Mouse (Mus musculus): ENCODE measurements around the gene Tgfbr3. TPM values are rescaled to one million over a fixed set of nuclear protein-coding genes. Genes with fewer than 3 reads are reported as not detected.

The Tgfbr3 gene
- polyA plus RNA-seq, 1 experiment from 2014 or later = 2.2 TPM

DNA sequence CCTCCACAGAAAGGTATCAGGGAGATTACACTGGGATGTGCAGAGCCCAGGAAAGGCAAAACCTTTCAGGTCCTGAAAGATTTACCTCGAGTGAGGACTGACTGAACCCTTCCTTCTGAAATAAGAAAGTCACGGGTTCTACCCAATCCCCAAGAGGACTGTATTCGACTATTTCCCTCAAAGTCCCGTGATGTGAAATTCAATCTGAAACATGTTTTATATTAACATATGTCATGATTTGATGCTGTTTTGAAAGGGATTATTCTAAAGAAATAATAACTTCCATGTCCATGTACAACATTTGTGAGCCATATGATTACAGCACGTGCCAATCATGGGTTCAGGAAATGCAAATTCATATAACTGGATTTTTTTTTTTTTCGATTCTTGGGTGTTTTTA is 126.6 kb downstream of the Tgfbr3 start:
- peaks cover 14% of the 10 kb centered on the region; the same call in 1 of the 2 replicates for H3K27me3 ChIP-seq (replicated peaks; ENCODE audit: control insufficient read depth, insufficient read depth, low read length)
- ATAC-seq = no peak
- H3K9ac ChIP-seq (ENCODE audit: low read length) = no peak overlapping the region
- H3K4me1 ChIP-seq (ENCODE audit: control insufficient read depth, insufficient read depth, low read length) = peaks cover 12% of the 10 kb centered on the region
- H3K4me2 ChIP-seq (ENCODE audit: low read length) = no peak overlapping the region
- H3K9me3 ChIP-seq (replicated peaks; ENCODE audit: control insufficient read depth, low read length) = no peaks in the 10 kb centered on the region
- 86% methylated on average over 6 of the region's 6 CpGs for WGBS
- H3K36me3 ChIP-seq (ENCODE audit: control insufficient read depth, insufficient read depth, low read length) = no peaks in the 10 kb centered on the region
- no peak overlapping the region for H3K27ac ChIP-seq (ENCODE audit: low read depth, low read length)
- no peak for DNase-seq (ENCODE audit: low spot score)
- no peak overlapping the region for H3K4me3 ChIP-seq (ENCODE audit: low read depth, low read length)

DNA sequence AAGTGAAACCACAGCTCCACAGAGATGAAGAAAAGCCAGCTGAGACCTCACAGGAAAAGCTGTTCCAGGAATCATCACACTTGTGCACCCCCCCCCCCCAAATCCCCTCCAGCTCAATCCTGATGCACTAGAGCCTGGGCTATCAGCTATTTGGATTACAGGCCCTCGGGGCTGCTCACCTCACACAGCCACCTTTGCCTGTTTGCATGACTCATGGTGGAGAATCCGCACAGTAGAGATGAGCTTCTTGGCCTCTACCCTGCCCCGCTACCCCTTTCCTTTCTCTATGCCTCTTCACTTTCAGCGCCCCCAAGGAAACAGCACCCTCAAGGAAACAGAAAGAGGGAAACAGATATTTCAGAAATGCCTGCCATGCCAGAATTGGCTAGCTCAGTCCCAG is 127.1 kb downstream of the Tgfbr3 start:
- no peak overlapping the region for H3K27ac ChIP-seq (ENCODE audit: low read depth, low read length)
- no peak overlapping the region for H3K4me3 ChIP-seq (ENCODE audit: low read depth, low read length)
- no peak overlapping the region for H3K9ac ChIP-seq (ENCODE audit: low read length)
- H3K4me2 ChIP-seq (ENCODE audit: low read length) = no peak overlapping the region
- H3K27me3 ChIP-seq (replicated peaks; ENCODE audit: control insufficient read depth, insufficient read depth, low read length) = peaks cover 14% of the 10 kb centered on the region; the same call in 1 of the 2 replicates
- H3K9me3 ChIP-seq (replicated peaks; ENCODE audit: control insufficient read depth, low read length) = no peaks in the 10 kb centered on the region
- ATAC-seq (no peak), DNase-seq (ENCODE audit: low spot score) (no peak)
- H3K36me3 ChIP-seq (ENCODE audit: control insufficient read depth, insufficient read depth, low read length) = no peaks in the 10 kb centered on the region
- H3K4me1 ChIP-seq (ENCODE audit: control insufficient read depth, insufficient read depth, low read length) = peaks cover 10% of the 10 kb centered on the region
- WGBS = 78% methylated on average over 4 of the region's 4 CpGs

DNA sequence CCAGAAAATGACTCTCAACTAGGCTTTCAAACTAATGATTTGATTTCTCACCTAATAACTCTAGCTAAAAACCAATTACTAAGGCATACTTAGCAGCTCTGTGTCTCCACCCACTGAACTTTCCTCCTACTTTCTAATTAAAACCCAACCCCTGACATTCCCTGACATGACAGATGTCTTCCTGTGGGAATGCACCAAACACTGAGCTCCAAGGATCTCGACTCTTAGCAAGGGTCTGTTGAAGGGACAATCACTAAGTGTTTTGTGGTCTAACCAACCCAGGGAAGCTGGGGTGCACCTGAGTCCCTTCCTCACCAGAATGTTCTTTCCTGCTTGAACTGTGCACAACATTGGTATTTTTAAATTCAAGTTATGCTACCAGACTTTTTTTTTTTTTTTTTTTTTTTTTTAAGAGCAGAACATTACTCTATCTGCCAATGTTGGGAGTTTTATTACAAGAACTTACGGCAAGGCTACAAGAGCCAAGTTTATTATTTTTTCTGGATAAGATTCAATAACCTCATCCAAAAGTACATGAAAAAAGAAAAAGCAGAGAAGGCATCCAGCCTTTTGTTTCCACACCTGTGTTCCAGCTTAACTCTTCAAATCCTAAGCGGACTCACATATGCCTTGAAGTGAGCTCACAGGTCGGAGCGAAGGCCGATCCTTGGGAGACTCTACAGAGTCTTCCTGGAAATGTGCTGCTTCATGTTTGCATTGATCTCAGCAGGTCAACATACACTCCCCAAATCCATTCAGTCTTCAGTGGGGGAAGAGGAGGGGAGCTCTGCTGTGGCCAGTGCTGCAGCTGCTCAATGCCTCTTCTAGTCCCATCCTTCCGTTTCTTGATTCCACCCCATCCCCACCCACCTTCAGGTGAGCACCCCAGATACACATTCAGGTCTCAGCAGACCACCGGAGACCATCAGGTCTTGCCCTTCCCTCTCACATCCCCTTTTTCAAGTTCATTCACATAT is 129.2 kb downstream of the Tgfbr3 start:
- WGBS = 87% methylated on average over 8 of the region's 8 CpGs
- peaks cover 6% of the 10 kb centered on the region; the same call in 1 of the 2 replicates for H3K4me1 ChIP-seq (ENCODE audit: control insufficient read depth, insufficient read depth, low read length)
- H3K4me3 ChIP-seq (ENCODE audit: low read depth, low read length) = no peak overlapping the region
- no peak overlapping the region for H3K9ac ChIP-seq (ENCODE audit: low read length)
- no peak overlapping the region for H3K27ac ChIP-seq (ENCODE audit: low read depth, low read length)
- no peaks in the 10 kb centered on the region for H3K36me3 ChIP-seq (ENCODE audit: control insufficient read depth, insufficient read depth, low read length)
- no peak for DNase-seq (ENCODE audit: low spot score)
- ATAC-seq = no peak
- H3K9me3 ChIP-seq (replicated peaks; ENCODE audit: control insufficient read depth, low read length) = no peaks in the 10 kb centered on the region
- H3K27me3 ChIP-seq (replicated peaks; ENCODE audit: control insufficient read depth, insufficient read depth, low read length) = peaks cover 14% of the 10 kb centered on the region; the same call in 1 of the 2 replicates
- H3K4me2 ChIP-seq (ENCODE audit: low read length) = no peak overlapping the region

DNA sequence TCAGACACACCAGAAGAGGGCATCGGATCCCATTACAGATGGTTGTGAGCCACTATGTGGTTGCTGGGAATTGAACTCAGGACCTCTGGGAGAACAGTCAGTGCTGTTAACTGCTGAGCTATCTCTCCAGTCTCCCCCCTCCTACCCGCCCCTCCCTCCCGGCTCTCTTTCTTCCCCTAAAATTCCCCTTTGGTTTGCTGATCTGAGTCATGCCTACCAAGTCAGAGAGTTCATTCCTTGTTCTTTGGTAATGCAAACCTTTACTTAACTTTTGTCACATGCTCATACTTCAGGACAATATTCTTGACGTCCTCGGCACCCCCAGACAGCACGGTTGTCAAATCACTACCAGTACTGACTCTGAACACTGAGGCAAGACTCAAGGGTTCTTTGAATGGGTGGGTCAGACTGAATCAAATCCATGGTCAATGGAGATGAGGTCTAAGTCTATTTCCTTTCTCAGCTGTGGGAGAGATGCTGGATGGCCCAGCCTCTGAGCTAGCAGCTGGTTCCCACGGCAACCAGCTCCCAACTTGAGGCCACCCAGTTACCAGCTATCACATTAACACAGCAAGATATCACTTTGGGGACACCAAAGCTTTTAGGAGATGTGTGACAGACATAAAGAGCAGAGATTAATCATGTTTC is 130.8 kb downstream of the Tgfbr3 start:
- Histone ChIP-seq H3K36me3 (ENCODE audit: control insufficient read depth, insufficient read depth, low read length) (no peaks in the 10 kb centered on the region), H3K4me3 (ENCODE audit: low read depth, low read length) (no peak overlapping the region), H3K27me3 (replicated peaks; ENCODE audit: control insufficient read depth, insufficient read depth, low read length) (0 out of 2 replicates have a peak, but pooled peaks cover 7% of the 10 kb centered on the region), H3K9me3 (replicated peaks; ENCODE audit: control insufficient read depth, low read length) (no peaks in the 10 kb centered on the region), H3K9ac (ENCODE audit: low read length) (no peak overlapping the region), H3K4me1 (ENCODE audit: control insufficient read depth, insufficient read depth, low read length) (peaks cover 6% of the 10 kb centered on the region; the same call in 1 of the 2 replicates), H3K27ac (ENCODE audit: low read depth, low read length) (no peak overlapping the region), H3K4me2 (ENCODE audit: low read length) (no peak overlapping the region)
- DNase-seq (ENCODE audit: low spot score) (no peak), ATAC-seq (no peak)
- WGBS = 84% methylated on average over 7 of the region's 7 CpGs

DNA sequence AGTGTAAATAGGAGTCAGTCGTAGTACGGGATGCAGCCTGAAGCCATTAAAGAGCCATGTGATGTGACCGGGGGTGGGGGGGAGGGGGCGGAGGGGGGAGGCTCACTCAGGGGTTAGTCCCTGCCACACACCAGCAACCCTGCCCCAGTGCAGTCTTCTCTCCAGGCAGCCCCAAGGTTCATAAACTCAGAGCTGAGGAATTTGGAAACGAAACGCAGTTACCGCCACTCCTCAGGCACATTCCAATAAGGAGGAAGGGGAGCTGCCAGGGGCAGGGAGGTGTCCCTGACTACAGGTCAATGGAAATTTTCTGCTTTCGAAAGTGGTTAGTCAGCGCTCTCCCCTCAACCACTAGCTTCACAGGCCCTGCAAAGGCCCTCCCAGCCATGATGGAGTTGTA is 132.0 kb downstream of the Tgfbr3 start:
- Histone ChIP-seq H3K4me2 (ENCODE audit: low read length) (no peak overlapping the region), H3K9me3 (replicated peaks; ENCODE audit: control insufficient read depth, low read length) (no peaks in the 10 kb centered on the region), H3K36me3 (ENCODE audit: control insufficient read depth, insufficient read depth, low read length) (no peaks in the 10 kb centered on the region), H3K27ac (ENCODE audit: low read depth, low read length) (no peak overlapping the region), H3K4me1 (ENCODE audit: control insufficient read depth, insufficient read depth, low read length) (peaks cover 6% of the 10 kb centered on the region; the same call in 1 of the 2 replicates), H3K9ac (ENCODE audit: low read length) (no peak overlapping the region), H3K4me3 (ENCODE audit: low read depth, low read length) (no peak overlapping the region), H3K27me3 (replicated peaks; ENCODE audit: control insufficient read depth, insufficient read depth, low read length) (0 out of 2 replicates have a peak, but pooled peaks cover 8% of the 10 kb centered on the region)
- no peak for DNase-seq (ENCODE audit: low spot score)
- no peak for ATAC-seq
- WGBS = 67% methylated on average over 9 of the region's 9 CpGs

DNA sequence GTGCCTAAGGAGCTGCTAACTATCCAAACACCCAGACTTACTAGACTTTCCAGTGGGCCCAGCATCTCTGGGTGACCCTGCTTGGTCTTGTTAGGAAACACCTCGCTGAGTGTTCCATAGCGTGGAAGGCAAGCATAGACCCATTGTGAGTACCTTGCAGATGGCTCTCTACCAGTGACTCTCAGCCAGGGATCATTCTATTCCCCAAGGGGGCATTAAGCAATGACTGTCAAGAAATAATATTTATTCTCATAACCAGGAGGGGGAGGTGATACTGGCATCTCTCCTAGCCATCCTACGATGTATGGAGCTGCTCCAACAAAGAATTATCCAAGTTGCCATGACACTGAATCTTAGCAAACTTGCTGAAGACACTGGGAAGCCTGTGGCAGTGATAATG is 133.3 kb downstream of the Tgfbr3 start:
- Histone ChIP-seq H3K4me3 (ENCODE audit: low read depth, low read length) (no peak overlapping the region), H3K4me2 (ENCODE audit: low read length) (no peak overlapping the region), H3K4me1 (ENCODE audit: control insufficient read depth, insufficient read depth, low read length) (peaks cover 6% of the 10 kb centered on the region; the same call in 1 of the 2 replicates), H3K9ac (ENCODE audit: low read length) (no peak overlapping the region), H3K27ac (ENCODE audit: low read depth, low read length) (no peak overlapping the region), H3K36me3 (ENCODE audit: control insufficient read depth, insufficient read depth, low read length) (no peaks in the 10 kb centered on the region), H3K27me3 (replicated peaks; ENCODE audit: control insufficient read depth, insufficient read depth, low read length) (0 out of 2 replicates have a peak, but pooled peaks cover 5% of the 10 kb centered on the region), H3K9me3 (replicated peaks; ENCODE audit: control insufficient read depth, low read length) (no peaks in the 10 kb centered on the region)
- DNase-seq (ENCODE audit: low spot score) (no peak), ATAC-seq (no peak)
- WGBS = 86% methylated on average over 3 of the region's 3 CpGs

DNA sequence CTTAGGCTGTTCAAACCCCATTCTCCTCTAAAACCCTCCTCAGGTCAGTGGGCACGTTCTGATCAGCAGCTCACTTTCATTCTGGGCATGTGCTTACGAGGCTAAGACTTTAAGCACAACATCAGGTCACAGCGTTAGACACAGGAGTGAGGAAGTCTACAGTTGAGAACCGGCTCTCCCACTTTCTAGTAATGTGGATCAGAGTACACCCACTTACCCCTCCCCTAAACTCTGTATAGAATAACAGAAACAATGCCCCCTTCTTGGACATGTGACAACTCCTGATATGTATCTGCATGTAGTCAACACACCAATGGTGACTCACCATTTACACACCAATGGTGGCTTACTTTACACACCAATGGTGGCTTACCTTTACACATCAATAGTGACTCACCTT is 136.4 kb downstream of the Tgfbr3 start:
- no peaks in the 10 kb centered on the region for H3K9me3 ChIP-seq (replicated peaks; ENCODE audit: control insufficient read depth, low read length)
- H3K4me3 ChIP-seq (ENCODE audit: low read depth, low read length) = no peak overlapping the region
- no peak for ATAC-seq
- H3K27me3 ChIP-seq (replicated peaks; ENCODE audit: control insufficient read depth, insufficient read depth, low read length) = peaks cover 8% of the 10 kb centered on the region; the same call in 1 of the 2 replicates
- no peak overlapping the region for H3K27ac ChIP-seq (ENCODE audit: low read depth, low read length)
- H3K36me3 ChIP-seq (ENCODE audit: control insufficient read depth, insufficient read depth, low read length) = no peaks in the 10 kb centered on the region
- no peak for DNase-seq (ENCODE audit: low spot score)
- H3K9ac ChIP-seq (ENCODE audit: low read length) = no peak overlapping the region
- 90% methylated on average over 4 of the region's 4 CpGs for WGBS
- no peak overlapping the region for H3K4me2 ChIP-seq (ENCODE audit: low read length)
- H3K4me1 ChIP-seq (ENCODE audit: control insufficient read depth, insufficient read depth, low read length) = peaks cover 10% of the 10 kb centered on the region

DNA sequence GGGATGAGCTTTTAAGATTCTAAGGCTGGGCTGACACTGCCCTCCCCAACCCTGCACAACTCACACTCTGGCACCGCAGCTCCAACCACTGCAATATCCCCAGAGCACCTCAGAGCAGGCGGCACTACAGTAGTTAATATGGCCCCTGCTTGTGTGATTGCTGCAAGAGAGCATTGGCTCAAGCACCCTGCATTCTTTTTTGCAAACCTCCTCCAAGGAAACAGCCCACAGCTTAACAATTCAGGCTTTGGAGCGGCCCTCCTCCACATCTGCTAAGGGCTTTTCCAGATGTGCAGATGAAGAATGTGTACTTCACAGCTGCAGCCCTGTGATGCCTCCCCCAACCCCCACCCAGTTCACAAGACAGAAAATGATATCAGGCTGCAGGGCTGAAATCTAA is 138.1 kb downstream of the Tgfbr3 start:
- DNase-seq (ENCODE audit: low spot score) = no peak
- H3K9me3 ChIP-seq (replicated peaks; ENCODE audit: control insufficient read depth, low read length) = no peaks in the 10 kb centered on the region
- H3K4me1 ChIP-seq (ENCODE audit: control insufficient read depth, insufficient read depth, low read length) = peaks cover 13% of the 10 kb centered on the region
- H3K4me2 ChIP-seq (ENCODE audit: low read length) = no peak overlapping the region
- ATAC-seq = no peak
- no peak overlapping the region for H3K4me3 ChIP-seq (ENCODE audit: low read depth, low read length)
- no peak overlapping the region for H3K27ac ChIP-seq (ENCODE audit: low read depth, low read length)
- no peak overlapping the region for H3K9ac ChIP-seq (ENCODE audit: low read length)
- 77% methylated on average over 3 of the region's 3 CpGs for WGBS
- H3K36me3 ChIP-seq (ENCODE audit: control insufficient read depth, insufficient read depth, low read length) = no peaks in the 10 kb centered on the region
- H3K27me3 ChIP-seq (replicated peaks; ENCODE audit: control insufficient read depth, insufficient read depth, low read length) = peaks cover 10% of the 10 kb centered on the region; the same call in 1 of the 2 replicates

All from forebrain, embryonic 14.5 days (tissue).